Mouse (Mus musculus) limb, embryonic 13.5 days (tissue): ENCODE measurements around the gene 1700061G19Rik. TPM values are rescaled to one million over a fixed set of nuclear protein-coding genes. Genes with fewer than 3 reads are reported as not detected.
"Not testable (repeated sequence)": the region's sequence is repeated elsewhere in the genome, so short reads cannot be mapped to it uniquely, and the experiment has no call there.

Experiments used
- ATAC-seq: fragments of 200-750 bp; cut with Nextera tagmentation; 2 replicates; pipeline ENCODE4 v1.8.0; 2017; ENCODE audit warnings: low read depth, moderate number of reproducible peaks, moderate TSS enrichment; ENCODE audit not compliant: low FRiP score
- H3K27ac ChIP-seq: fragments of 300-500 bp; sonication (generic); 2 replicates; pipeline ENCODE4 v1.5.1; 2015; ENCODE audit warnings: inconsistent platforms, mild to moderate bottlenecking, moderate library complexity
- H3K27me3 ChIP-seq: fragments of 300-500 bp; sonication (generic); 2 replicates; pipeline ENCODE4 v1.6.1; 2015; ENCODE audit warnings: mild to moderate bottlenecking, inconsistent platforms
- H3K36me3 ChIP-seq: fragments of 300-500 bp; sonication (generic); 2 replicates; pipeline ENCODE4 v1.6.1; 2015; ENCODE audit warnings: inconsistent platforms, mild to moderate bottlenecking, moderate library complexity
- H3K4me1 ChIP-seq: fragments of 300-500 bp; sonication (generic); 2 replicates; pipeline ENCODE4 v1.6.1; 2015; ENCODE audit warnings: inconsistent platforms
- H3K4me2 ChIP-seq: fragments of 300-500 bp; sonication (generic); replicated peaks from 2 replicates; pipeline ENCODE4 v1.6.1; 2015; ENCODE audit warnings: inconsistent platforms, mild to moderate bottlenecking, moderate library complexity
- H3K4me3 ChIP-seq: fragments of 300-500 bp; sonication (generic); 2 replicates; pipeline ENCODE4 v1.5.1; 2015; ENCODE audit warnings: moderate library complexity, mild to moderate bottlenecking, inconsistent platforms
- H3K9ac ChIP-seq: fragments of 300-500 bp; sonication (generic); 2 replicates; pipeline ENCODE4 v1.6.1; 2015; ENCODE audit warnings: mild to moderate bottlenecking, inconsistent platforms
- H3K9me3 ChIP-seq: fragments of 300-500 bp; sonication (generic); 2 replicates; pipeline ENCODE4 v1.6.1; 2016; ENCODE audit warnings: inconsistent platforms
- WGBS: fragments of 180-500 bp; shearing (Covaris S2); methylation state at CpG from one replicate; pipeline ENCODE4 v1.1.7; 2015; 5-methylcytosine and 5-hydroxymethylcytosine counted together
- polyA plus RNA-seq: library from polyadenylated mRNA; unstranded; fragments of >200 nt; fragmentation: Nextera tagmentation; extraction: Ambion mirVana; gene quantifications from 2 replicates; pipeline ENCODE4 v1.2.1, GENCODE M21; 2015

1700061G19Rik gene
- polyA plus RNA-seq, 1 experiment from 2014 or later: 0.47 TPM

- Histone ChIP-seq H3K9me3 (no peaks in the 10 kb centered on the region), H3K27ac (no peak overlapping the region), H3K9ac (no peak overlapping the region), H3K4me3 (no peak overlapping the region), H3K4me1 (no peaks in the 10 kb centered on the region), H3K4me2 (no peak overlapping the region), H3K27me3 (no peaks in the 10 kb centered on the region), H3K36me3 (peaks cover 96% of the 10 kb centered on the region)
- ATAC-seq: no peak
- WGBS: 94% methylated on average over 3 of the region's 3 CpGs
These were observed 30.9 kb downstream of the 1700061G19Rik start for GRCm38 (mm10) chr17:56906166-56906565.

DNA sequence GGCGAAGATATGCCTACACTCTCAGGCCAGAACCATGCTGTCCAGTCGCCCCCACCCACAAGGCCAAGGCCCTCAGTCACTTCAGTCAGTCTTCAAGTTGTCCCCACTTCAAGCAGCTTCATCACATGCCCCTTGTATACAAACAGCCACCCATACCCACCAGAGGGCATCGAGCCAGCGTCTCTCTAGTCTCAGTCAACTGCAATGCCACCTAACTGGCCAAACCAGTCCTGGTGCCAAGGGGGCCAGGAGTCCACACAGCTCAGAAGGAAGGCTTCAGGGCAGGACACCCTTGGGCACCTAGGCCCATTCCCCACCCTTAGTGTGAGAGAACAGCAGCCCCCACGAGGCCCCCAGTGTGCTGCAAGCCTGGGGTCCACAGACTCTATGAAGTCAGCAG is 31.8 kb downstream of the 1700061G19Rik start:
- Histone ChIP-seq H3K4me1 (no peaks in the 10 kb centered on the region), H3K36me3 (peaks cover 96% of the 10 kb centered on the region), H3K4me2 (no peak overlapping the region), H3K27me3 (no peaks in the 10 kb centered on the region), H3K4me3 (no peak overlapping the region), H3K9me3 (no peaks in the 10 kb centered on the region), H3K9ac (no peak overlapping the region), H3K27ac (no peak overlapping the region)
- WGBS: 85% methylated on average over 5 of the region's 5 CpGs
- ATAC-seq: no peak

GRCm38 (mm10) chr17:56907887-56908286 is 32.6 kb downstream of the 1700061G19Rik start:
- 82% methylated on average over 9 of the region's 9 CpGs for WGBS
- H3K27ac ChIP-seq: no peak overlapping the region
- H3K4me2 ChIP-seq: no peak overlapping the region
- H3K36me3 ChIP-seq: peaks cover 96% of the 10 kb centered on the region
- H3K9me3 ChIP-seq: no peaks in the 10 kb centered on the region
- ATAC-seq: no peak
- H3K4me1 ChIP-seq: no peaks in the 10 kb centered on the region
- H3K4me3 ChIP-seq: no peak overlapping the region
- H3K27me3 ChIP-seq: no peaks in the 10 kb centered on the region
- H3K9ac ChIP-seq: no peak overlapping the region; the same call in 1 of the 2 replicates

- not testable (repeated sequence) for H3K27ac ChIP-seq, H3K4me2 ChIP-seq, H3K27me3 ChIP-seq, ATAC-seq, H3K4me1 ChIP-seq, H3K9me3 ChIP-seq, H3K4me3 ChIP-seq, H3K9ac ChIP-seq
- H3K36me3 ChIP-seq: peaks cover 97% of the 10 kb centered on the region
- 94% methylated on average over 2 of the region's 2 CpGs for WGBS
These were observed 34.5 kb downstream of the 1700061G19Rik start for GRCm38 (mm10) chr17:56909764-56910163.

- Histone ChIP-seq H3K4me1 (no peaks in the 10 kb centered on the region), H3K4me3 (no peak overlapping the region), H3K27me3 (no peaks in the 10 kb centered on the region), H3K9me3 (no peaks in the 10 kb centered on the region), H3K9ac (no peak overlapping the region), H3K27ac (no peak overlapping the region), H3K36me3 (peaks cover 95% of the 10 kb centered on the region), H3K4me2 (no peak overlapping the region)
- ATAC-seq: no peak
- WGBS: 95% methylated on average over 3 of the region's 3 CpGs
These were observed 37.7 kb downstream of the 1700061G19Rik start for GRCm38 (mm10) chr17:56913023-56913422.

- no peaks in the 10 kb centered on the region for H3K27me3 ChIP-seq
- H3K36me3 ChIP-seq: peaks cover 95% of the 10 kb centered on the region
- no peaks in the 10 kb centered on the region for H3K4me1 ChIP-seq
- H3K4me2 ChIP-seq: no peak overlapping the region
- H3K9me3 ChIP-seq: no peaks in the 10 kb centered on the region
- H3K27ac ChIP-seq: no peak overlapping the region
- no peak overlapping the region for H3K9ac ChIP-seq
- no peak overlapping the region for H3K4me3 ChIP-seq
- ATAC-seq: no peak
These were observed 38.2 kb downstream of the 1700061G19Rik start for GRCm38 (mm10) chr17:56913444-56913843.

- Histone ChIP-seq H3K9me3 (no peaks in the 10 kb centered on the region), H3K4me2 (no peak overlapping the region), H3K9ac (no peak overlapping the region), H3K36me3 (peaks cover 96% of the 10 kb centered on the region), H3K4me1 (no peaks in the 10 kb centered on the region), H3K4me3 (no peak overlapping the region), H3K27me3 (no peaks in the 10 kb centered on the region), H3K27ac (no peak overlapping the region)
- 90% methylated on average over 2 of the region's 2 CpGs for WGBS
- ATAC-seq: no peak
These were observed 41.9 kb downstream of the 1700061G19Rik start for GRCm38 (mm10) chr17:56917166-56917565.

GRCm38 (mm10) chr17:56919725-56920124 is 44.4 kb downstream of the 1700061G19Rik start:
- Histone ChIP-seq H3K27ac (no peak overlapping the region), H3K4me2 (no peak overlapping the region), H3K9ac (no peak overlapping the region), H3K27me3 (no peaks in the 10 kb centered on the region), H3K4me1 (no peaks in the 10 kb centered on the region), H3K9me3 (no peaks in the 10 kb centered on the region), H3K36me3 (peaks cover 87% of the 10 kb centered on the region), H3K4me3 (no peak overlapping the region)
- WGBS: 90% methylated on average over 3 of the region's 3 CpGs
- no peak for ATAC-seq

GRCm38 (mm10) chr17:56925998-56926397 is 50.7 kb downstream of the 1700061G19Rik start:
- WGBS: 96% methylated on average over 2 of the region's 2 CpGs
- Histone ChIP-seq H3K4me1 (0 out of 2 replicates have a peak, but pooled peaks cover 7% of the 10 kb centered on the region), H3K4me3 (no peak overlapping the region), H3K9me3 (no peaks in the 10 kb centered on the region), H3K9ac (no peak overlapping the region), H3K27me3 (no peaks in the 10 kb centered on the region), H3K4me2 (no peak overlapping the region), H3K36me3 (peaks cover 48% of the 10 kb centered on the region), H3K27ac (no peak overlapping the region)
- ATAC-seq: no peak

DNA sequence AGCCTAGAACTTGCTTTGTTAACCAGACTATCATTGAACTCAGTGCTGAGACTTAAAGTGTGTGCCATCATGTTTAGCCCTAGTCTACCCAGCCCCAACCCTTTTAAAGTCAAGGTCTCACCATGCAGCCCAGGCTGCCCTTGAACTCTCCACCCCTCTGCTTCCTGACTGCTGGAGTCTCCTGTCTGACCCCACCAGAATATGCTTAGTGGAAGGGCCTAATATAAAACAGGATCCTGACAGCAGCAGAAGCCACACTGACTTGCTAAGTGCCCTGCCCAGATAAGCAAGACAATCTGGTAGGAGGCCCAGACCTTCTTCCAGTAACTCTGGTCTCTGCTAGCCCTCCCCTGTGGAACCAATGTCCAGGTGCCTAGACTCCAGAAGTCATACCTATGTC is 53.8 kb downstream of the 1700061G19Rik start:
- Histone ChIP-seq H3K9me3 (no peaks in the 10 kb centered on the region), H3K4me3 (no peak overlapping the region), H3K9ac (no peak overlapping the region), H3K4me1 (peaks cover 34% of the 10 kb centered on the region), H3K27ac (no peak overlapping the region), H3K36me3 (peaks cover 40% of the 10 kb centered on the region), H3K27me3 (no peaks in the 10 kb centered on the region), H3K4me2 (no peak overlapping the region)
- ATAC-seq: no peak

GRCm38 (mm10) chr17:56929530-56929929 is 54.3 kb downstream of the 1700061G19Rik start:
- ATAC-seq: no peak
- H3K4me3 ChIP-seq: no peak overlapping the region
- H3K4me2 ChIP-seq: no peak overlapping the region
- H3K27ac ChIP-seq: no peak overlapping the region
- peaks cover 38% of the 10 kb centered on the region for H3K4me1 ChIP-seq
- WGBS: 64% methylated on average over 1 of the region's 1 CpGs
- H3K36me3 ChIP-seq: peaks cover 36% of the 10 kb centered on the region
- no peaks in the 10 kb centered on the region for H3K27me3 ChIP-seq
- H3K9ac ChIP-seq: no peak overlapping the region
- H3K9me3 ChIP-seq: no peaks in the 10 kb centered on the region

- WGBS: 82% methylated on average over 8 of the region's 8 CpGs
- H3K36me3 ChIP-seq: peaks cover 31% of the 10 kb centered on the region
- no peak overlapping the region for H3K9ac ChIP-seq
- no peak overlapping the region for H3K27ac ChIP-seq
- no peak for ATAC-seq
- H3K27me3 ChIP-seq: no peaks in the 10 kb centered on the region
- no peaks in the 10 kb centered on the region for H3K9me3 ChIP-seq
- peaks cover 40% of the 10 kb centered on the region for H3K4me1 ChIP-seq
- no peak overlapping the region for H3K4me2 ChIP-seq
- no peak overlapping the region for H3K4me3 ChIP-seq
These were observed 54.7 kb downstream of the 1700061G19Rik start for GRCm38 (mm10) chr17:56930026-56930425.

DNA sequence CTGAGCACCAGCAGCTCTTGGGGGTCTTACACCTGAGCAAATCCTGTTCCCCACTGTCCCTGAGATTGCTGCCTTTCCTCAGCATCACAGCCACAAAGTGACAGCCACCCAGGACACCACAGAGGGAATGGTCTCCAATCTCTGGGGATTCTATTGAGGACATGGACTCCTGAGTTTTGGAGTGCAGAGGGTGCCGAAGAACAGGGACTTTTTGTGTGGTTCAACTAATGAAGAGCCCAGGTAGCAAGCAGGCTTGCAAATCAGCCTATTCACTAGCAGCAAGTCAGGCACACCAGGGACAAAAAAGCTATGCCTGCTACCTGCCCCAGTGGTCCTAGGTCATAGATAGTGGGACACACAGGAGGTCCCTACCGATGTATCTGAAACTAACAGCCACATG is 58.1 kb downstream of the 1700061G19Rik start:
- 96% methylated on average over 2 of the region's 2 CpGs for WGBS
- Histone ChIP-seq H3K9me3 (no peaks in the 10 kb centered on the region), H3K36me3 (peaks cover 13% of the 10 kb centered on the region), H3K4me3 (peak overlapping the region; percentile 92), H3K27me3 (no peaks in the 10 kb centered on the region), H3K27ac (no peak overlapping the region), H3K4me2 (peak overlapping the region; percentile 95), H3K9ac (peak overlapping the region; percentile 97; the same call in 1 of the 2 replicates), H3K4me1 (peaks cover 40% of the 10 kb centered on the region)
- no peak for ATAC-seq
